Mouse (Mus musculus) brain, embryonic 14.5 days (tissue): Measurements from ENCODE around the gene Zbtb12. TPM values are rescaled to one million over a fixed set of nuclear protein-coding genes. Genes with fewer than 3 reads are reported as not detected.

Experiments
- DNase-seq: peaks from one replicate; pipeline ENCODE4 v3.0.0-alpha.2; 2011; ENCODE audit warnings: low read depth
- CTCF ChIP-seq: fragments of 200-500 bp; IDR thresholded peaks from 2 replicates; pipeline ENCODE4 v1.5.1; 2012; ENCODE audit warnings: inconsistent platforms, mild to moderate bottlenecking, moderate library complexity, borderline replicate concordance; ENCODE audit not compliant: insufficient read depth, insufficient read length; ENCODE audit errors: extremely low read depth
- POLR2A ChIP-seq: fragments of 200-500 bp; IDR thresholded peaks from 2 replicates; pipeline ENCODE4 v1.6.1; 2012; ENCODE audit warnings: mild to moderate bottlenecking, inconsistent platforms, borderline replicate concordance; ENCODE audit not compliant: poor library complexity, insufficient read depth, insufficient read length, severe bottlenecking; ENCODE audit errors: extremely low read depth
- polyA plus RNA-seq: library from polyadenylated mRNA; depleted of rRNA; stranded (reverse); fragments of >200 nt; gene quantifications from 2 replicates; pipeline ENCODE4 v1.2.3, GENCODE M21; 2012

Gene Zbtb12
- polyA plus RNA-seq, 1 experiment: 135 TPM

DNA sequence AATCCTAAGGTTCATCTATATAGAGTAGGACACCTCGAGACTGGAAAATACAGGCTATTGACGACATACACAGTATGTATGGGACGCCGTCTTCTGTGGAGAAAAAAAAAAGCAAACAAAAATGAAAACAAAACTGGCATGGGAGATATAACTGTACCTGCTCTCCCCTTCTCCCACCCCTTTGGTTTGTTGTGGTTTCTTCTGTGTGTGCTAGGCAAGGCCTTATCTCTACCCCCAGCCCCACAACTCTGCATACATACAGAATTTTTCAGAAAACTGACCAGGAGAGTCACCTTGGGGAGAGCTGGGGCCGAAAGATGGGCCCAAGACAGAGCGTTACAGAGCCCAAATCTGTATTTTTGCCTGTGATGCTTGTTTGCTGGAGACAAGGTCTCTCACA is 5.4 kb downstream of the Zbtb12 start:
- DNase-seq: no peak

DNA sequence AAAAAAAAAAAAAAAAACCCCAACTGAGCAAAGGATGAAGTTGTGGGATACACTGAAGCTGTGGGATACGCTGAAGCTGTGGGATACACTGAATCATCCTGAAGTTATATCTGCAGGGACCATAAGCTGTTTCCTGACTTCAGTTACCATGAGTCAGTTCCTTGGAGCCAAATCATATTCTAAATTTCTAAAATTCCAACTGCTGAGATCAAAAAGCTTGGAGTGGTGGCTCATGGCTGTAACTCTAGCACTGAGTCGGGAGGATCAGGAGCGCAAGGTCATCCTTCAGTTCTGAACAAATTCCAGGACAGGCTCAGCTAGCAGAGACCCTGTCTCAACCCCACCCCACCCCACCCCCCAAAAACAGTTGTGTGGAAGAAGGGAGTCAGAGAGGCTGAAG is 6.3 kb downstream of the Zbtb12 start:
- TF ChIP-seq POLR2A: no peak
- TF ChIP-seq CTCF: no peak
- DNase-seq: no peak

More for the DNA sequence above, 5.4 kb downstream of the Zbtb12 start:
- no peak for TF ChIP-seq CTCF
- TF ChIP-seq POLR2A: no peak

DNA sequence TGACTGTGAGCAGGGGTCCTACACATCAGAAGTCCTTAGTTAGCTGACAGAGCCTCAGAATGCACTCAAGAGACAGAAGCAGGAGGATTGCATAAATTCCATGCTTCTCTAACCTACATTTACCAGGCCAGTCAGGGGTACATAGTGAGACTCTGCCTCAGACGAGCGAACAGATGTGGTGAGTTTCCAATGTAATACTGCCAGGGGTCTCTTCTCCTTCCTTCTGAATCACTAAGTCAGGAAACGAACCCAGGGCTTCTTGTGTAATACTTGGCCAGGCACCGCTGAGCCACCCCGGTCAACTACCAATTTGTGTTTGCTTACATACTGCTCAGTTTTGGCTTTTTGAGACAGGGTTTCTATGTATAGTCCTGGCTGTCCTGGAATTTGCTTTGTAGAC is 8.7 kb downstream of the Zbtb12 start:
- DNase-seq: no peak
- TF ChIP-seq CTCF (no peak), POLR2A (no peak)

DNA sequence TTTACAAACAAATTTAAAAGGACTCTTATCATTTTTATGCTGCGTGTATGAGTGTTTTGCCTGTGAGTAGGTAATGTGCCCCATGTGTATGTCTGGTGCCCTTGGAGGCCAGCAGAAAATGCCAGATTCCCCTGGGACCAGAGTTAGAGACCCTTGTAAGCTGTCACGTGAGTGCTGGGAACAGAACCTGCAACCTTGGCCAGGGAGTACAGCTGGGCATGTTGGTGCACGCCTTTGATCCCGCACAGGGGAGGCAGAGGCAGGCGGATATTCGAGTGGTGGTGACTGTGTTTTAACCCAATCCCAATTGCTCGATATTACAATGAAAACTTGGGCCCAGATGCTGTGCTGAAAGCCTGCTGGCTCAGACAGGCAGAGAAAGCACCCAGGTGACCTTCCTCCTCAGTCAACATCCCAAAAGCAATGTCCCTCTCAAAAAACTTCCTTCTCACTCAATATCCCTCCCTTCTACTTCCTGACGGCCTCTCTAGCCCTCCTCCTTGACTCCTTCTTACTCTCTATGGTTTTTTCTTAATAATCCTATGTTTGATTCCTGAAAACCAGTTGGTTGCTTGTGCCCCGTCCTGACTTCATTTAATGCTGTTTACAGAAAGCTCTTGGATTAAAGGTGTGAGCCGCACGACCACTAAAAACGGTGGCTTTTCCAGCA is 10.9 kb downstream of the Zbtb12 start:
- no peak for DNase-seq
- TF ChIP-seq CTCF (no peak), POLR2A (no peak)

DNA sequence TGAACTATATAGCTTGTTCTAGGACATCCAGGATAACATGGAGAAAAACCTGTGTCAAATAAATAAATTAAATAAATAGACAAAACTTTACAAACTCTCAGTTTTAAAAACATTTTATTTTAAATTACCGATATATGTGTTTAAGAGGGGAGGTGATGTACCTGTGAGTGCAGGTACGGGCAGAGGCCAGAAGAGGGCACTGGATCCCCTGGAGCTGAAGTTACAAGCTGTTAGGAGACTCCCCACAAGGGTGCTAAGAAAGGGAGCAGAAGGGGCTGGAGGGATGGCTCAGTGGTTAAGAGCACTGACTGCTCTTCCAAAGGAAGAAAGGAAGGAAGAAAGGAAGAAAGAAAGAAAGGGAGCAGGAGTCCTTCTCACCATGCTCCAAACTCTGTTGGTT is 12.1 kb downstream of the Zbtb12 start:
- no peak for DNase-seq
- TF ChIP-seq CTCF (no peak), POLR2A (no peak)

DNA sequence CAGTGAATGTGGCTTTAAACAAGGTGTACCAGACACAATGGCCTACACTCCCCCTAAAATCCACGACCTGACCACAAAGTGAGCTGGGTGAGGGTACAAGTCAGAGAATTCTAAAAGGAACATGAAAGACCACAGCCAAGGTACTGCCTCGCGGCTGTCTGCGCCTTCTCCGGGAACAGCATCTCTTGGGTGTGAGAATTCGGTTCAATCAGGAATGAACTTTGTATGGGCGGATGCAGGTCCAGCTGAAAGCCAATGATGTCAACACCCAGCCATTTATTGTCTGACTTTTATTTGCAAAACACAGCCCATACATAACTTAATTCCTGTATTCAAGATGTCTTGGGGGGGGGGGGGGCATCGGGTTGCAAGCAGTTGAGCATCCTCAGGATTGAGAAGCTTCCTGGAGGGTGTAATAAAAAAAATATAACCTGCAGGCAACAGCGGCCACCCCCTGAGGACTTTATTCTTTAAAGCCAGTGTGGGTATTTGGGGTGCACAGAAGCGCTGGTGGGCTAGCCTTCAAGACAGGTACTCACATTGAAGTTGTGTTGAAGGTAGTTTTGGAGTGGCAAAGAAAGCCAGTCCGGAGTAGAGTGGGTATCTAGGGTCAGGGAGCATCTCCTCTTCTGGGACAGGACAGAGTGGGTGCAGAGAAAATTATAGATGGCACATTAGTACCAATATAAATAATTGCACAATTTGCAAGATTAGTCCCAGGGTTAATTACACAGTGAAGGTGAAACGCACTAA is 14.0 kb downstream of the Zbtb12 start:
- no peak for DNase-seq
- TF ChIP-seq POLR2A (no peak), CTCF (no peak)

DNA sequence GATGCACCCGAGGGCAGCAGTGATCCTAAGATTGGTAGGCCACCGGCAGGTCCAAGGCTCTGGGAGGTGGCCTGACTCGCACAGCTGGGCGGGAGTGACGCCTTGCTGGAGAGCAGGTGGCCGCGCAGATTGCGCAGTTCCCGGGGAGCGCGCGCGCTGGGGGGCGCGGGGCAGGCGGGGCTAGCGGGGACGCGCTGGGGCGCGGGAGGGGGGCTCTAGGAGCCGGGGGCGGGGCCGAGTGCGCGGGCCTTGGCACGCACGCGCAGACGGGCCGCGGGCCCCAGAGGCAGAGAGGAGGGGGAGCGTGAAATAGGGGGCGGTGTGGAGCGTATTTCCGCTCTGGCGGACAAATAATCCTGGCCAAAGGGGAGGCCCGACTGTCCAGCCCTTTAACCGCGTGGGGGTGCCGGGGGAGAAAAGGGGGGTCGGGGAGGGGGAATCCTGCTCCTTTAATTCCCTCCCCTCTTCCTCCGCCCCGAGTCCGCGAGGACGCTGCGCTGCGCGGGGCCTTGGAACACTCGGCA is 14.9 kb downstream of the Zbtb12 start:
- peak; percentile 99 for DNase-seq

DNA sequence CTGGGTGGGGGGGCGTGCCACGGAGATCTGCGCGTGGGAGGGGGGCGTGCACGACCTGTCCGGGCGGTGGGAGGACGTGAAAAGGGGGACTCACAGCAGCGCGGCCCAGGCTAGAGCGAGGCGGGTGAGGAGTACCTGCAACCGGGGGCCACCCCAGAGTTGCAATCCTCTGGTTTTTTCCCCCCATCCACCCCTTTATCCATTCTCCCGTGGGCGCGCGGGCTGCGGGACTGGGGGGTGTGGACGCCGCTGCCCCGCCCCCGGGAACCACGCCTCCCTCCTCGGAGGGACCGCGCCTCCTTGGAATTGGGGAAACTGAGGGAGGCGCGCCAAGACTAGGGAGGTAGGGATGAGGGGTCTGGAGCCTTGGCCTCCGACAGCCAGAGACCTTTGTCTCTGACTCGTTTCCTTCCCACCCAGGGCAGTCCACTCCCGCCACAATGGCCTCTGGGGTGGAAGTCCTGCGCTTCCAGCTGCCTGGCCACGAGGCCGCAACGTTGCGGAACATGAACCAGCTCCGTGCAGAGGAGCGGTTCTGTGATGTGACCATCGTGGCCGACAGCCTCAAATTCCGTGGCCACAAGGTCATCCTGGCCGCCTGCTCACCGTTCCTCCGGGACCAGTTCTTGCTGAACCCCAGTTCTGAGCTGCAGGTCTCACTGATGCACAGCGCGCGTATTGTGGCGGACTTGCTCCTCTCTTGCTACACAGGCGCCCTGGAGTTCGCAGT is 15.7 kb downstream of the Zbtb12 start:
- DNase-seq: peak; percentile 57
- TF ChIP-seq POLR2A (0 out of 2 replicates have a peak, but pooled peaks have one; percentile 3), CTCF (no peak)

More for the DNA sequence above, 14.9 kb downstream of the Zbtb12 start:
- TF ChIP-seq POLR2A (peak; percentile 40; the same call in 1 of the 2 replicates), CTCF (peak; percentile 10; the same call in 1 of the 2 replicates)

DNA sequence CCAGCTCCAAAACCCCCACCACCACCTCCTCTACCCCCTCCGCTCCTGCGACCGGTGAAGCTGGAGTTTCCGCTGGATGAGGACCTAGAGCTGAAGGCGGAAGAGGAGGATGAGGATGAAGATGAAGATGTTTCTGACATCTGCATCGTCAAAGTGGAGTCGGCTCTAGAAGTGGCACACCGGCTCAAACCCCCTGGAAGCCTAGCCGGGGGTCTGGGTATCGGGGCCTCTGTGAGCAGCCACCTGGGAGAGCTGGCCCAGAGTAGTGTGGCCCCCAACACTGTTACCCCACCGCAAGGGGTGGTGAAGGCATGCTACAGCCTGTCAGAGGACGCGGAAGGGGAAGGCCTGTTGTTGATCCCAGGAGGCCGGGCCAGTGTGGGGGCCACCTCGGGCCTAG is 16.4 kb downstream of the Zbtb12 start:
- no peak for DNase-seq
- TF ChIP-seq CTCF (no peak), POLR2A (no peak)

DNA sequence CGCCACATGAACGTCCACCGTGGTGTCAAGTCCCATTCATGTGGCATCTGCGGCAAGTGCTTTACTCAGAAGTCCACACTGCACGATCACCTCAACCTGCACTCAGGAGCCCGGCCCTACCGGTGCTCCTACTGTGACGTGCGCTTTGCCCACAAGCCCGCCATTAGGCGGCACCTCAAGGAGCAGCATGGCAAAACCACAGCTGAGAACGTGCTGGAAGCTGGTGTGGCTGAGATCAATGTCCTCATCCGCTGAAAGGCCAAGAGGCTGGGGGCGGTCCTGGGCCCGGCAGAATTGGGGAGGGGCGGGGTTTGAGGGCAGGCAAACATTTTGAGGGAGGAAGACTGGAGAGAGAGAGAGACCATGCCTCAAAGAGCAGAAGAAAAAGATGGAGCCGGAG is 17.1 kb downstream of the Zbtb12 start:
- TF ChIP-seq POLR2A (no peak), CTCF (no peak)
- DNase-seq: no peak
